Mouse (Mus musculus) spleen, adult 2 months (tissue): ENCODE measurements around the gene Cbs. TPM values are rescaled to one million over a fixed set of nuclear protein-coding genes. Genes with fewer than 3 reads are reported as not detected.

Source experiments
- DNase-seq, 2 experiments: peaks; one replicate each; pipeline versions ENCODE4 v3.0.0 to v3.0.0-alpha.2; 2012 to 2021; ENCODE audit warnings: low spot score in 2 of 2, low read depth in 1 of 2
- H3K27ac ChIP-seq: fragments of 200-500 bp; 2 replicates; pipeline ENCODE4 v1.5.1; 2012; ENCODE audit warnings: low read length, inconsistent platforms; ENCODE audit not compliant: insufficient read depth
- H3K27me3 ChIP-seq: fragments of 200-500 bp; 2 replicates; pipeline ENCODE4 v1.6.1; 2012; ENCODE audit warnings: mild to moderate bottlenecking, moderate library complexity, low read length, inconsistent platforms; ENCODE audit not compliant: control insufficient read depth, insufficient read depth
- H3K36me3 ChIP-seq: fragments of 200-500 bp; 2 replicates; pipeline ENCODE4 v1.6.1; 2012; ENCODE audit warnings: mild to moderate bottlenecking, low read length, inconsistent platforms; ENCODE audit not compliant: control insufficient read depth, insufficient read depth
- H3K4me1 ChIP-seq: fragments of 200-500 bp; 2 replicates; pipeline ENCODE4 v1.6.1; 2011; ENCODE audit warnings: inconsistent platforms; ENCODE audit not compliant: control insufficient read depth, insufficient read depth, insufficient read length
- H3K4me3 ChIP-seq: fragments of 200-500 bp; 2 replicates; pipeline ENCODE4 v1.5.1; 2011; ENCODE audit warnings: mild to moderate bottlenecking, inconsistent platforms; ENCODE audit not compliant: insufficient read depth, insufficient read length; ENCODE audit errors: extremely low read depth
- CTCF ChIP-seq: fragments of 200-500 bp; IDR thresholded peaks from 2 replicates; pipeline ENCODE4 v1.5.1; 2011; ENCODE audit warnings: mild to moderate bottlenecking, inconsistent platforms; ENCODE audit not compliant: insufficient read depth, insufficient read length, insufficient replicate concordance; ENCODE audit errors: extremely low read depth
- POLR2A ChIP-seq: fragments of 200-500 bp; IDR thresholded peaks from 2 replicates; pipeline ENCODE4 v1.6.1; 2011; ENCODE audit warnings: low read depth, low read length, inconsistent platforms
- WGBS: fragments of 180-500 bp; shearing (Covaris S2); methylation state at CpG from one replicate; pipeline ENCODE4 v1.1.7; 2018; 5-methylcytosine and 5-hydroxymethylcytosine counted together
- polyA plus RNA-seq: library from polyadenylated mRNA; depleted of rRNA; stranded (reverse); fragments of >200 nt; gene quantifications from 2 replicates; pipeline ENCODE4 v1.2.3, GENCODE M21; 2012

Cbs gene
- polyA plus RNA-seq, 1 experiment = 7.4 TPM

DNA sequence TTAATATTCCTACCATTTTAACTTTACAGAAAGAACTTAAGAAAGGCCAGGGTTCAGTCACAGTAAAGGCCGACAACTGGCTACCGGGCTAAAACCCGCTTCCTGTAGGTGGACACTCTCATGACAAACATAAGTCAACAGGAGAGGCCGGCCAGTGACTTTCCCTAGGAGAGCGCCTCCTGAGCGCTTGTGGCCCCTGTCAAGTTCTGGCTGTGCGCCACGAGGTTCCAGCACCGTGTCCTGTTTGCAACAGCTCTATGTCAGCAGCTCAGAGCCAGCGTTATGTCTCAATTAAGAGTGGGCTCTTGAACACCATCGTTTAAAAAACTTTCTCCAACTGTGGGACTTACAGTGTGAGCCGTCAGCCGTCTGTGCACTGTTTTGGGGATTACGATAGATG lies 15.1 kb upstream of the Cbs start:
- TF ChIP-seq POLR2A (no peak), CTCF (no peak)
- no peak for DNase-seq
- 92% methylated on average over 14 of the region's 14 CpGs for WGBS

GRCm38 (mm10) chr17:31646199-31647002 lies 9.4 kb upstream of the Cbs start:
- no peaks in the 10 kb centered on the region for H3K27me3 ChIP-seq
- 97% methylated on average over 5 of the region's 5 CpGs for WGBS
- peaks cover 36% of the 10 kb centered on the region for H3K36me3 ChIP-seq
- H3K27ac ChIP-seq = no peak overlapping the region
- TF ChIP-seq CTCF (no peak), POLR2A (no peak)
- H3K4me3 ChIP-seq = no peak overlapping the region
- DNase-seq = no peak
- H3K4me1 ChIP-seq = no peaks in the 10 kb centered on the region

More for the DNA sequence above, 15.1 kb upstream of the Cbs start:
- H3K27ac ChIP-seq = no peak overlapping the region
- peaks cover 2% of the 10 kb centered on the region; the same call in 1 of the 2 replicates for H3K4me1 ChIP-seq
- no peaks in the 10 kb centered on the region for H3K27me3 ChIP-seq
- no peak overlapping the region for H3K4me3 ChIP-seq
- H3K36me3 ChIP-seq = peaks cover 58% of the 10 kb centered on the region

DNA sequence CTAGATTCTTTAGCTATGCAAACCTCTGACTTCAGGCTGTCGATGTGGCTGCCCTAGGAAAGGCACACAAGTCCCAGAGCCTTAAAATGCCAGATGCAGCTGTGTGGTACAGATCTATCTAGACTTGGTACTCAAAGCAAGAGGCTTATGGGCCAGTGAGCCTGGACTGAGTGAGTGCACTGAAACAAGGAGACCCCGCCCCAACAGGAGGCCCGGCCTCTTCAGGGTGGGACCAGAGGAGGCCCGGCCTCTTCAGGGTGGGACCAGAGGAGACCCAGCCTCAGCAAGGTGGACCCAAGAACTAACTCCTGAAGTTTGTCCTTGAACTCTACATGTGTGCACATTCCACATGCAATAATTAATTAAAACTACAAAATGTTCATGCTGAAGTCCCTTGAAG lies 5.9 kb upstream of the Cbs start:
- TF ChIP-seq POLR2A (no peak), CTCF (no peak)

DNA sequence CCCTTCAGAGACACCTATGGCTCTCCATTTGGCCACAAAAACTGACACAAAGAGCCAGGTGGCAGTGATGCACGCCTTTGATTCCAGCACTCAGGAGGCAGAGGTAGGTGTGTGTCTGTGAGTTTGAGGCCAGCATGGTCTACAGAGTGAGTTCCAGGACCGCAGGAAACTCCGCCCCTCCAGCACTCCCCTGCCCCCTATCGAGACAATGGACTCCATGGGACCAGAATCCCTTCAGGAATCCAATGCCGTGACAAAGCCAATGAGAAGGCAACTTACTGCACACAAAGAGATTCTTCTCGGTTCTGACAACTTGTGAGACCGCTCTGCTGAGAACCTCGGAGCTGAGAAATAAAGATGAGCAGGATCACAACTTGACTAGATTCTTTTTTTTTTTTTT lies 5.3 kb upstream of the Cbs start:
- WGBS = 64% methylated on average over 8 of the region's 8 CpGs
- peaks cover 9% of the 10 kb centered on the region for H3K36me3 ChIP-seq
- H3K4me3 ChIP-seq = no peak overlapping the region
- DNase-seq = no peak
- H3K27ac ChIP-seq = no peak overlapping the region
- TF ChIP-seq POLR2A = no peak
- TF ChIP-seq CTCF = no peak
- H3K4me1 ChIP-seq = peaks cover 1% of the 10 kb centered on the region; the same call in 1 of the 2 replicates
- H3K27me3 ChIP-seq = peaks cover 6% of the 10 kb centered on the region

More for the DNA sequence above, 5.9 kb upstream of the Cbs start:
- H3K27ac ChIP-seq = no peak overlapping the region
- no peak overlapping the region for H3K4me3 ChIP-seq
- WGBS = 75% methylated on average over 4 of the region's 4 CpGs
- H3K27me3 ChIP-seq = no peaks in the 10 kb centered on the region; the same call in 1 of the 2 replicates
- H3K36me3 ChIP-seq = peaks cover 15% of the 10 kb centered on the region
- H3K4me1 ChIP-seq = no peaks in the 10 kb centered on the region
- DNase-seq = no peak

- Histone ChIP-seq H3K4me3 (no peak overlapping the region), H3K36me3 (no peaks in the 10 kb centered on the region), H3K27ac (no peak overlapping the region), H3K4me1 (peaks cover 5% of the 10 kb centered on the region), H3K27me3 (peaks cover 20% of the 10 kb centered on the region)
- no peak for DNase-seq
- no peak for TF ChIP-seq CTCF
- TF ChIP-seq POLR2A = no peak
- WGBS = 77% methylated on average over 4 of the region's 4 CpGs
Observed at GRCm38 (mm10) chr17:31639651-31640050, 2.6 kb upstream of the Cbs start.

DNA sequence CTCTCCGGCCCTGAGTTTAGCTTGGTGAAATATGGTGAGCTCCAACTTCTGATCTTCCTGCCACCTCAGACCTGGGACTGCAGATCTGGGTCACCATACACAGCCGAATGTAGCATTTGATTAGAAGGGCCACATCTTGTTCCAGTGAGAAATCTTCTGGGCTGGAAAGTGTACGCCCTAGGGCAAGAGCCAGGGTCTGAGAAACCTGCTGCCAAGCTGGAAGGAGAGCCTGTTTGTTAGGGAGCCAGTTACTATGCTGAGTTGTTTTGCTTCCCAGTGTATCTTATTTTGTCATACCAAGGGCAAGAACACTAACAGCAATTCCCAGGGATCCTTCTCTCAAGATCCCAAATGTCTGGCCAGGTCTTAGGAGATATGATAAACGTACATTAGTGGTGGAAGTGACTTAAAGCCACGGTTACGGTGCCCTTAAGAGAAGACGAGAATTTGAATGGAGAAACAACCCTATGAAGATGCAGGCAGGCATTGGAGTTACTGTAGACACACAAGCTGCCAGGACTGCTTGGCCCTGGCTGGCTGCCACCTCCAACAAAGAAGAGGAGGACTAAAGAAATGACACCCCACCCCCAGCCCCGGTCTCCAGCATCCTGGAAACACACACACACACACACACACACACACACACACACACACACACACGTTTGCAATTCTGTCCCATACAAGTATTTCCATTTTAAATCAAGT lies 980 bp upstream of the Cbs start:
- H3K36me3 ChIP-seq = no peaks in the 10 kb centered on the region
- peaks cover 5% of the 10 kb centered on the region for H3K4me1 ChIP-seq
- peaks cover 20% of the 10 kb centered on the region for H3K27me3 ChIP-seq
- no peak for DNase-seq
- no peak overlapping the region for H3K27ac ChIP-seq
- 74% methylated on average over 9 of the region's 9 CpGs for WGBS
- no peak overlapping the region for H3K4me3 ChIP-seq
- no peak for TF ChIP-seq CTCF
- TF ChIP-seq POLR2A = no peak
